18 mouse cellular contexts compared by ENCODE assay signal in the genomic region with DNA sequence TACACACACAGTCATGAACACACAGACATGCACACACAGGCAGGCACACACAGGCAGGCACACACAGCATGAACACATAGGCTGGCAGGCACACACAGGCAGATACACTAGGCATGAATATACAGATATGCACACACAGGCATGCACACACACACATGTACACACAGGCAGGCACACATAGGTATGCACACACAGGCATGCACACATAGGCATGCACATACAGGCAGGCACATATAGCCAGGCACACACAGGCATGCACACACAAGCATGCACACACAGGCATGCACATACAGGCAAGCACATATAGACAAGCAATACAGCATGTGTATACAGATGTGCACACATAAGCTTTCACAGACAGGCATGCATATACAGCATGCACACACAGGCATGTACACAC.
"Had no signal": no experiment of that assay in that cellular context is flagged by ENCODE, and none has a peak within 500 bp of the region (broad histone marks: within the 10 kb centered on the region; RNA-seq: fewer than 3 reads in every experiment).

No protein-coding gene starts in this region.

- H3K27ac ChIP-seq: liver, embryonic 15.5 days; lung, embryonic 15.5 days; macrophage; midbrain, embryonic 13.5 days; midbrain, embryonic 15.5 days; neural tube, embryonic 12.5 days had no signal

- DNase-seq: liver, postnatal 0 days; lung, adult 2 months; lung, postnatal 14 days; lung, postnatal 36 days; right cerebral cortex, adult 18-20 months; right cerebral cortex, postnatal 25 days; right cerebral cortex, postnatal 4 days; spleen, adult 18-20 months; thymus, adult 18-20 months; thymus, postnatal 14 days; thymus, postnatal 36 days had no signal

- H3K27me3 ChIP-seq: liver, embryonic 15.5 days; lung, embryonic 15.5 days; midbrain, embryonic 13.5 days; midbrain, embryonic 15.5 days; neural tube, embryonic 12.5 days had no signal

- H3K4me3 ChIP-seq: liver, embryonic 15.5 days; lung, embryonic 15.5 days; midbrain, embryonic 13.5 days; midbrain, embryonic 15.5 days; neural tube, embryonic 12.5 days had no signal

- H3K9ac ChIP-seq: liver, embryonic 15.5 days; liver, postnatal 0 days; lung, embryonic 15.5 days; midbrain, embryonic 13.5 days; midbrain, embryonic 15.5 days; neural tube, embryonic 12.5 days had no signal

- ATAC-seq: liver, postnatal 0 days; lung, postnatal 0 days; midbrain, embryonic 13.5 days; midbrain, embryonic 15.5 days had no signal

- H3K36me3 ChIP-seq: liver, embryonic 15.5 days; lung, embryonic 15.5 days; midbrain, embryonic 13.5 days; midbrain, embryonic 15.5 days; neural tube, embryonic 12.5 days had no signal

- H3K4me1 ChIP-seq: liver, embryonic 15.5 days; lung, embryonic 15.5 days; midbrain, embryonic 13.5 days; midbrain, embryonic 15.5 days; neural tube, embryonic 12.5 days had no signal

- H3K9me3 ChIP-seq: liver, embryonic 15.5 days; lung, embryonic 15.5 days; midbrain, embryonic 13.5 days; midbrain, embryonic 15.5 days; neural tube, embryonic 12.5 days had no signal
